ENCODE assay signal across 10 mouse cellular contexts in the genomic region with DNA sequence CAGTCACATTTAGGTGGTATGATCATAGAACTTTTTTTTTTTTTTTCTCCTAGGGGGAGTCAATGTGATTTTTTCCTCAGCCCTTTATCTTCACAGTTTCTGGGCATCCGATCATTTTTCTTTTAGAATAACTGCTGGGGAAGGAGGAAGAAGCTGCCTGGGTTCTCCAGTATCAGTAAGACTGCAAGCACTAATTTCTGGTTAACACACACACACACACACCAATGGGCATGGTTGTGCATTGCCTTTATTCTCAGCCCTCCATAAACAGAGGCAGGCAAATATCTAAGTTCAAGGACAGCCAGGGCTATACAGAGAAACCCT. TPM values are rescaled to one million over a fixed set of nuclear protein-coding genes. Genes with fewer than 3 reads are reported as not detected.
A peak's percentile ranks its signal among the peaks of the same experiment; 100 is the strongest.
DNase-seq lines count a peak whose midpoint lies in the region; ATAC-seq and TF ChIP-seq lines count a peak whose summit lies in the region.
"Had no signal": no experiment of that assay in that cellular context is flagged by ENCODE, and none has a peak within 500 bp of the region (broad histone marks: within the 10 kb centered on the region; RNA-seq: fewer than 3 reads in every experiment).

No protein-coding gene starts in this region.

- intact Hi-C loops in heart, postnatal 25 days (cut with DNase I): loop anchor here (2.0 to 10.0 kb wide), 6 partner anchors 52 to 1968 kb away; a partner anchor contains a TSS

- dilution Hi-C loops in CH12.LX (cut with MboI; ENCODE audit: extremely low pct_ligation_motif_present, extremely low pct_unique_long_range_greater_than_20kb, low sequenced_read_pairs): no loop called here

- WGBS in heart, embryonic 11.5 days (ENCODE audit: insufficient replicate concordance): 24% methylated on average over 1 of the region's 1 CpGs
- WGBS in forebrain, embryonic 16.5 days: 65% methylated on average over 1 of the region's 1 CpGs
- whole genome bisulfite sequencing in liver, embryonic 15.5 days (ENCODE audit: insufficient replicate concordance): 0% methylated on average over 1 of the region's 1 CpGs

- peak overlapping the region; percentile 97 for H3K27ac ChIP-seq in heart, embryonic 11.5 days (ENCODE audit: low read depth, low read length)
- H3K27ac ChIP-seq in CH12.LX (ENCODE audit: insufficient read depth, low read depth): peak overlapping the region; percentile 83
- peak overlapping the region; percentile 60 for H3K27ac ChIP-seq in forebrain, embryonic 16.5 days (ENCODE audit: low read length)
- H3K27ac ChIP-seq in liver, embryonic 15.5 days (replicated peaks): peak overlapping the region; percentile 100

- TF ChIP-seq RAD21 in CH12.LX (IDR thresholded peaks at IDR 0.05; ENCODE audit: low read depth, low read length): no peak

- 0 out of 2 replicates have a peak, but pooled peaks cover 8% of the 10 kb centered on the region for H3K4me1 ChIP-seq in heart, embryonic 11.5 days (ENCODE audit: control insufficient read depth, insufficient read depth, low read length)
- peaks cover 4 to 23% of the 10 kb centered on the region in 2 experiments; a peak in 2 of 4 replicates for H3K4me1 ChIP-seq in CH12.LX (ENCODE audit: control insufficient read depth in 1 of 2, insufficient read depth in 2 of 2)
- peaks cover 19% of the 10 kb centered on the region for H3K4me1 ChIP-seq in forebrain, embryonic 16.5 days (replicated peaks; ENCODE audit: control insufficient read depth, insufficient read depth, low read length)
- H3K4me1 ChIP-seq in liver, embryonic 15.5 days (replicated peaks): peaks cover 39% of the 10 kb centered on the region

- ATAC-seq in heart, embryonic 11.5 days (replicated peaks; ENCODE audit: insufficient number of reproducible peaks, low FRiP score, low TSS enrichment): no peak
- ATAC-seq in forebrain, embryonic 16.5 days: no peak
- no peak for ATAC-seq in liver, embryonic 15.5 days (ENCODE audit: insufficient read depth)

- H3K9ac ChIP-seq in heart, embryonic 11.5 days (ENCODE audit: low read depth, low read length): peak overlapping the region; percentile 66
- peak overlapping the region; percentile 84 for H3K9ac ChIP-seq in CH12.LX (ENCODE audit: insufficient read depth, low read depth)
- H3K9ac ChIP-seq in forebrain, embryonic 16.5 days (replicated peaks; ENCODE audit: low read depth, low read length): peak overlapping the region; percentile 57; the same call in 1 of the 2 replicates
- peak overlapping the region; percentile 71 for H3K9ac ChIP-seq in liver, embryonic 15.5 days

- H3K4me2 ChIP-seq in heart, embryonic 11.5 days: peak overlapping the region; percentile 70
- H3K4me2 ChIP-seq in CH12.LX (ENCODE audit: insufficient read depth, low read depth, poor library complexity, severe bottlenecking): peak overlapping the region; percentile 75; the same call in 1 of the 2 replicates
- H3K4me2 ChIP-seq in forebrain, embryonic 16.5 days (ENCODE audit: low read length): peak overlapping the region; percentile 63
- peak overlapping the region; percentile 74 for H3K4me2 ChIP-seq in liver, embryonic 15.5 days

- no peak for DNase-seq in heart, postnatal 25 days (ENCODE audit: low spot score)
- DNase-seq in CH12.LX (ENCODE audit: extremely low read depth): peak; percentile 38
- no peak for DNase-seq in testis, postnatal 14 days (ENCODE audit: low spot score)
- no peak for DNase-seq in urinary bladder, postnatal 10 days (ENCODE audit: low spot score)
- DNase-seq in spleen, postnatal 36 days (ENCODE audit: low spot score in 2 of 2): no peak
- DNase-seq: cerebellum, adult 8-10 months had no signal

- no peaks in the 10 kb centered on the region for H3K27me3 ChIP-seq in heart, embryonic 11.5 days (ENCODE audit: control insufficient read depth, insufficient read depth, low read length)
- no peaks in the 10 kb centered on the region for H3K27me3 ChIP-seq in CH12.LX (replicated peaks)
- no peaks in the 10 kb centered on the region for H3K27me3 ChIP-seq in forebrain, embryonic 16.5 days (replicated peaks; ENCODE audit: control insufficient read depth, insufficient read depth, low read length)
- H3K27me3 ChIP-seq in liver, embryonic 15.5 days: no peaks in the 10 kb centered on the region

- TF ChIP-seq EP300 in CH12.LX (IDR thresholded peaks at IDR 0.05; ENCODE audit: low read length): no peak

- H3K36me3 ChIP-seq in heart, embryonic 11.5 days (ENCODE audit: control insufficient read depth, insufficient read depth, low read length): no peaks in the 10 kb centered on the region
- H3K36me3 ChIP-seq in CH12.LX (replicated peaks in 1 of 2; ENCODE audit: control insufficient read depth in 1 of 2, insufficient read depth in 1 of 2, low read length in 1 of 2): no peaks in the 10 kb centered on the region
- H3K36me3 ChIP-seq in forebrain, embryonic 16.5 days (ENCODE audit: control insufficient read depth, insufficient read depth): no peaks in the 10 kb centered on the region
- no peaks in the 10 kb centered on the region for H3K36me3 ChIP-seq in liver, embryonic 15.5 days (replicated peaks)

- no peak; the same call in 1 of the 2 replicates for TF ChIP-seq POLR2A in CH12.LX (IDR thresholded peaks at IDR 0.05; ENCODE audit: low read depth, low read length)

- in situ Hi-C loops in CH12.LX (cut with MboI; ENCODE audit: low pct_ligation_motif_present, low pct_unique_long_range_greater_than_20kb, low sequenced_read_pairs): loop anchor here (10.0 kb wide), 1 partner anchor 48 kb away; no protein-coding TSS in a partner anchor

- no peaks in the 10 kb centered on the region for H3K9me3 ChIP-seq in heart, embryonic 11.5 days (replicated peaks; ENCODE audit: control insufficient read depth, low read length)
- H3K9me3 ChIP-seq in CH12.LX (replicated peaks; ENCODE audit: low read length): no peaks in the 10 kb centered on the region
- H3K9me3 ChIP-seq in forebrain, embryonic 16.5 days (ENCODE audit: control insufficient read depth, low read length): no peaks in the 10 kb centered on the region
- no peaks in the 10 kb centered on the region for H3K9me3 ChIP-seq in liver, embryonic 15.5 days (replicated peaks)

- TF ChIP-seq CTCF in CH12.LX (conservative IDR thresholded peaks at IDR 0.05 in 1 of 2, IDR thresholded peaks at IDR 0.05 in 1 of 2; ENCODE audit: low read depth in 2 of 2, low read length in 2 of 2): no peak

- H3K4me3 ChIP-seq in heart, embryonic 11.5 days (ENCODE audit: low read depth, low read length): 0 out of 2 replicates have a peak overlapping the region, but pooled peaks have one; percentile 42
- peak overlapping the region in 1 of 3 experiments; percentile 35 for H3K4me3 ChIP-seq in CH12.LX (replicated peaks in 1 of 3; ENCODE audit: low read depth in 2 of 3, low read length in 2 of 3, poor library complexity in 1 of 3)
- peak overlapping the region; percentile 46 for H3K4me3 ChIP-seq in forebrain, embryonic 16.5 days (replicated peaks; ENCODE audit: low read length)
- peak overlapping the region; percentile 53 for H3K4me3 ChIP-seq in liver, embryonic 15.5 days (replicated peaks)

- H3K79me2 ChIP-seq in CH12.LX (replicated peaks; ENCODE audit: control insufficient read depth, extremely low read depth, insufficient read depth, poor library complexity, severe bottlenecking): no peaks in the 10 kb centered on the region

TF ChIP-seq in CH12.LX, 34 proteins besides CTCF, POLR2A, EP300 and RAD21 (continues in another document):
- TF ChIP-seq MXI1 (IDR thresholded peaks at IDR 0.05; ENCODE audit: low read depth, low read length) (no peak), ETS1 (conservative IDR thresholded peaks at IDR 0.05; ENCODE audit: low read depth, low read length) (no peak)

RNA-seq across cellular contexts. Expression of a gene that starts 1.2 kb away (rescaled TPM):
- 0.52 and 0.62 TPM in 2 replicates for polyA plus RNA-seq in heart, embryonic 11.5 days (2014; fragmentation: Nextera tagmentation; extraction: Ambion mirVana)
- 1 to 10 TPM; 1.5 to 1.9 TPM for total RNA-seq in heart, postnatal 25 days (2021)
- total RNA-seq in CH12.LX (2012; rRNA removed) (114 and 122 TPM in 2 replicates), CH12.LX (2014; rRNA removed) (0.96 and 0.97 TPM in 2 replicates)
- polyA plus RNA-seq in CH12.LX (2012; ENCODE audit: insufficient read length, low read depth): 0.14 TPM in 1 of 2 replicates, not detected in the other
- 0.80 and 0.83 TPM in 2 replicates for polyA plus RNA-seq in forebrain, embryonic 16.5 days (2015; fragmentation: Nextera tagmentation; extraction: Ambion mirVana)
- 1.2 and 1.4 TPM in 2 replicates for polyA plus RNA-seq in liver, embryonic 15.5 days (2015; fragmentation: Nextera tagmentation; extraction: Ambion mirVana)

RNA-seq across cellular contexts. Expression of a gene that starts 1.4 kb away (rescaled TPM):
- polyA plus RNA-seq in heart, embryonic 11.5 days (2014; fragmentation: Nextera tagmentation; extraction: Ambion mirVana): 31.3 and 31.9 TPM in 2 replicates
- 10 to 100 TPM; 73.7 to 74.9 TPM for total RNA-seq in heart, postnatal 25 days (2021)
- total RNA-seq in CH12.LX (2012; rRNA removed) (436 and 456 TPM in 2 replicates), CH12.LX (2014; rRNA removed) (16.1 and 17.4 TPM in 2 replicates)
- polyA plus RNA-seq in CH12.LX (2012; ENCODE audit: insufficient read length, low read depth): 1.1 and 2.2 TPM in 2 replicates
- 27.2 and 35.5 TPM in 2 replicates for polyA plus RNA-seq in forebrain, embryonic 16.5 days (2015; fragmentation: Nextera tagmentation; extraction: Ambion mirVana)
- polyA plus RNA-seq in liver, embryonic 15.5 days (2015; fragmentation: Nextera tagmentation; extraction: Ambion mirVana): 136 and 151 TPM in 2 replicates

RNA-seq across cellular contexts. Expression of a gene that starts 13.0 kb away (rescaled TPM):
- polyA plus RNA-seq in heart, embryonic 11.5 days (2014; fragmentation: Nextera tagmentation; extraction: Ambion mirVana): not detected in 2 replicates
- total RNA-seq in heart, postnatal 25 days (2021): not detected
- total RNA-seq in CH12.LX (2012; rRNA removed) (0.38 and 0.76 TPM in 2 replicates), CH12.LX (2014; rRNA removed) (not detected in 2 replicates)
- not detected in 2 replicates for polyA plus RNA-seq in CH12.LX (2012; ENCODE audit: insufficient read length, low read depth)
- polyA plus RNA-seq in forebrain, embryonic 16.5 days (2015; fragmentation: Nextera tagmentation; extraction: Ambion mirVana): not detected in 2 replicates
- polyA plus RNA-seq in liver, embryonic 15.5 days (2015; fragmentation: Nextera tagmentation; extraction: Ambion mirVana): 0.17 TPM in 1 of 2 replicates, not detected in the other
- total RNA-seq: layer of hippocampus, adult 18-20 months had no signal

RNA-seq across cellular contexts. Expression of a gene that starts 15.7 kb away (rescaled TPM):
- 0.69 and 2.7 TPM in 2 replicates for polyA plus RNA-seq in heart, embryonic 11.5 days (2014; fragmentation: Nextera tagmentation; extraction: Ambion mirVana)
- 10 to 100 TPM; 42.4 to 60.8 TPM for total RNA-seq in heart, postnatal 25 days (2021)
- total RNA-seq in CH12.LX (2012; rRNA removed) (1,176 and 1,374 TPM in 2 replicates), CH12.LX (2014; rRNA removed) (3.9 and 6.9 TPM in 2 replicates)
- polyA plus RNA-seq in CH12.LX (2012; ENCODE audit: insufficient read length, low read depth): 0.76 and 1.2 TPM in 2 replicates
- 2.1 and 2.2 TPM in 2 replicates for polyA plus RNA-seq in forebrain, embryonic 16.5 days (2015; fragmentation: Nextera tagmentation; extraction: Ambion mirVana)
- 7.3 and 8.8 TPM in 2 replicates for polyA plus RNA-seq in liver, embryonic 15.5 days (2015; fragmentation: Nextera tagmentation; extraction: Ambion mirVana)

RNA-seq across cellular contexts. Expression of a gene that starts 28.1 kb away (rescaled TPM):
- polyA plus RNA-seq in heart, embryonic 11.5 days (2014; fragmentation: Nextera tagmentation; extraction: Ambion mirVana): 8.2 and 9.9 TPM in 2 replicates
- 10 to 100 TPM; 48.9 to 50.3 TPM for total RNA-seq in heart, postnatal 25 days (2021)
- total RNA-seq in CH12.LX (2012; rRNA removed) (0.08 and 0.50 TPM in 2 replicates), CH12.LX (2014; rRNA removed) (0.16 and 0.39 TPM in 2 replicates)
- 0.67 and 1.0 TPM in 2 replicates for polyA plus RNA-seq in CH12.LX (2012; ENCODE audit: insufficient read length, low read depth)
- polyA plus RNA-seq in forebrain, embryonic 16.5 days (2015; fragmentation: Nextera tagmentation; extraction: Ambion mirVana): 2.1 and 3.3 TPM in 2 replicates
- polyA plus RNA-seq in liver, embryonic 15.5 days (2015; fragmentation: Nextera tagmentation; extraction: Ambion mirVana): 13.6 and 16.4 TPM in 2 replicates
